Mouse (Mus musculus): ENCODE data around the gene Nid1.

- TF ChIP-seq CTCF (IDR thresholded peaks at IDR 0.05; ENCODE audit: extremely low read depth, insufficient read depth, insufficient read length, insufficient replicate concordance) (no peak), POLR2A (IDR thresholded peaks at IDR 0.05; ENCODE audit: low read depth, low read length) (no peak)
Measured at GRCm38 (mm10) chr13:13537272-13538015, 100.1 kb downstream of the Nid1 start.

Measured in spleen, adult 2 months (tissue).